Mouse (Mus musculus) neural tube, embryonic 13.5 days (tissue): Measurements from ENCODE around the gene Vmn1r235. TPM values are rescaled to one million over a fixed set of nuclear protein-coding genes. Genes with fewer than 3 reads are reported as not detected.
"Not testable (repeated sequence)": the region's sequence is repeated elsewhere in the genome, so short reads cannot be mapped to it uniquely, and the experiment has no call there.

Source experiments
- ATAC-seq: fragments of 200-750 bp; cut with Nextera tagmentation; 2 replicates; pipeline ENCODE4 v1.8.0; 2017; ENCODE audit warnings: low read depth, mild to moderate bottlenecking, moderate TSS enrichment, moderate library complexity
- H3K27ac ChIP-seq: fragments of 300-500 bp; sonication (generic); replicated peaks from 2 replicates; pipeline ENCODE4 v1.5.1; 2015; ENCODE audit warnings: moderate library complexity, mild to moderate bottlenecking, inconsistent platforms
- H3K27me3 ChIP-seq: fragments of 300-500 bp; sonication (generic); 2 replicates; pipeline ENCODE4 v1.6.1; 2015; ENCODE audit warnings: mild to moderate bottlenecking, inconsistent platforms
- H3K36me3 ChIP-seq: fragments of 300-500 bp; sonication (generic); 2 replicates; pipeline ENCODE4 v1.6.1; 2015; ENCODE audit warnings: mild to moderate bottlenecking, inconsistent platforms
- H3K4me1 ChIP-seq: fragments of 300-500 bp; sonication (generic); replicated peaks from 2 replicates; pipeline ENCODE4 v1.6.1; 2015; ENCODE audit warnings: inconsistent platforms
- H3K4me2 ChIP-seq: fragments of 300-500 bp; sonication (generic); 2 replicates; pipeline ENCODE4 v1.6.1; 2015; ENCODE audit warnings: inconsistent platforms, mild to moderate bottlenecking, moderate library complexity
- H3K4me3 ChIP-seq: fragments of 300-500 bp; sonication (generic); 2 replicates; pipeline ENCODE4 v1.5.1; 2015; ENCODE audit warnings: mild to moderate bottlenecking, inconsistent platforms
- H3K9ac ChIP-seq: fragments of 300-500 bp; sonication (generic); 2 replicates; pipeline ENCODE4 v1.6.1; 2015; ENCODE audit warnings: moderate library complexity, mild to moderate bottlenecking, inconsistent platforms
- H3K9me3 ChIP-seq: fragments of 300-500 bp; sonication (generic); 2 replicates; pipeline ENCODE4 v1.6.1; 2016; ENCODE audit warnings: inconsistent platforms
- WGBS: fragments of 180-500 bp; shearing (Covaris S2); methylation state at CpG from one replicate; pipeline ENCODE4 v1.1.7; 2015; 5-methylcytosine and 5-hydroxymethylcytosine counted together
- microRNA-seq: library from miRNA; unstranded; fragments of <30 nt; microRNA quantifications from one replicate; pipeline ENCODE4, GENCODE M21; 2016
- polyA plus RNA-seq: library from polyadenylated mRNA; unstranded; fragments of >200 nt; fragmentation: Nextera tagmentation; extraction: Ambion mirVana; gene quantifications from 2 replicates; pipeline ENCODE4 v1.2.1, GENCODE M21; 2015

The Vmn1r235 gene
- polyA plus RNA-seq = not detected in 2 replicates

GRCm38 (mm10) chr17:21256111-21256510, at the start of gene Vmn1r235:
Gene Vmn1r235 (plus strand): TSS chr17:21256411.
- no peak within 1 kb of the TSS for H3K9ac ChIP-seq
- no peak within 1 kb of the TSS for H3K27ac ChIP-seq
- no peak within 1 kb of the TSS for H3K4me2 ChIP-seq
- no peaks in the 10 kb centered on the region for H3K4me1 ChIP-seq
- no peaks in the 10 kb centered on the region; the same call in none of the 2 replicates for H3K9me3 ChIP-seq
- H3K27me3 ChIP-seq = no peaks in the 10 kb centered on the region
- no peak for ATAC-seq
- no peaks in the 10 kb centered on the region for H3K36me3 ChIP-seq
- no peak within 1 kb of the TSS for H3K4me3 ChIP-seq

GRCm38 (mm10) chr17:21211081-21211480, 45.1 kb upstream of the Vmn1r235 start:
- not testable (repeated sequence) for H3K4me2 ChIP-seq, H3K9ac ChIP-seq, H3K36me3 ChIP-seq, H3K27me3 ChIP-seq, ATAC-seq, H3K4me1 ChIP-seq, H3K4me3 ChIP-seq, H3K9me3 ChIP-seq, H3K27ac ChIP-seq
- 96% methylated on average over 1 of the region's 1 CpGs for WGBS

- Histone ChIP-seq H3K27me3 (no peaks in the 10 kb centered on the region), H3K4me3 (no peak within 1 kb of the TSS), H3K27ac (no peak within 1 kb of the TSS), H3K9ac (no peak within 1 kb of the TSS), H3K4me1 (no peaks in the 10 kb centered on the region), H3K9me3 (no peaks in the 10 kb centered on the region), H3K4me2 (no peak within 1 kb of the TSS), H3K36me3 (no peaks in the 10 kb centered on the region)
- WGBS = 81% methylated on average over 1 of the region's 1 CpGs
- no peak for ATAC-seq
Measured at GRCm38 (mm10) chr17:21225787-21226186, 30.4 kb upstream of the Vmn1r235 start, which contains the start of gene Vmn1r234. Gene Vmn1r234 (plus strand): TSS chr17:21226087.

GRCm38 (mm10) chr17:21231654-21232053, 24.6 kb upstream of the Vmn1r235 start:
- H3K4me1 ChIP-seq = no peaks in the 10 kb centered on the region
- H3K27me3 ChIP-seq = no peaks in the 10 kb centered on the region
- H3K4me3 ChIP-seq = no peak overlapping the region
- no peak overlapping the region for H3K4me2 ChIP-seq
- 0 out of 2 replicates have a peak, but pooled peaks cover 2% of the 10 kb centered on the region for H3K9me3 ChIP-seq
- no peak overlapping the region for H3K27ac ChIP-seq
- no peak overlapping the region for H3K9ac ChIP-seq
- no peaks in the 10 kb centered on the region for H3K36me3 ChIP-seq
- WGBS = 32% methylated on average over 9 of the region's 9 CpGs
- no peak for ATAC-seq

GRCm38 (mm10) chr17:21272103-21272502, 15.9 kb downstream of the Vmn1r235 start:
- Histone ChIP-seq H3K27me3 (no peaks in the 10 kb centered on the region), H3K9me3 (no peaks in the 10 kb centered on the region), H3K9ac (no peak overlapping the region), H3K36me3 (no peaks in the 10 kb centered on the region), H3K4me3 (no peak overlapping the region), H3K4me2 (no peak overlapping the region), H3K4me1 (no peaks in the 10 kb centered on the region), H3K27ac (no peak overlapping the region)
- no peak for ATAC-seq
- 12% methylated on average over 4 of the region's 4 CpGs for WGBS

GRCm38 (mm10) chr17:21282642-21283041, 26.4 kb downstream of the Vmn1r235 start, which contains the start of gene Vmn1r236:
Gene Vmn1r236 (plus strand): TSS chr17:21282942.
- no peak within 1 kb of the TSS for H3K27ac ChIP-seq
- H3K36me3 ChIP-seq = no peaks in the 10 kb centered on the region
- no peaks in the 10 kb centered on the region for H3K4me1 ChIP-seq
- 79% methylated on average over 3 of the region's 3 CpGs for WGBS
- no peak within 1 kb of the TSS for H3K4me2 ChIP-seq
- no peak within 1 kb of the TSS for H3K9ac ChIP-seq
- no peaks in the 10 kb centered on the region for H3K9me3 ChIP-seq
- H3K4me3 ChIP-seq = no peak within 1 kb of the TSS
- ATAC-seq = no peak
- H3K27me3 ChIP-seq = no peaks in the 10 kb centered on the region

GRCm38 (mm10) chr17:21284395-21284794, 28.2 kb downstream of the Vmn1r235 start:
- Histone ChIP-seq H3K9me3 (no peaks in the 10 kb centered on the region), H3K4me2 (no peak overlapping the region), H3K9ac (no peak overlapping the region), H3K36me3 (no peaks in the 10 kb centered on the region), H3K4me3 (no peak overlapping the region), H3K4me1 (no peaks in the 10 kb centered on the region), H3K27me3 (no peaks in the 10 kb centered on the region), H3K27ac (no peak overlapping the region)
- no peak for ATAC-seq

GRCm38 (mm10) chr17:21289695-21290094, 33.5 kb downstream of the Vmn1r235 start:
- Histone ChIP-seq H3K27me3 (no peaks in the 10 kb centered on the region), H3K27ac (no peak overlapping the region), H3K4me1 (no peaks in the 10 kb centered on the region), H3K4me2 (no peak overlapping the region), H3K4me3 (no peak overlapping the region), H3K9ac (no peak overlapping the region), H3K36me3 (no peaks in the 10 kb centered on the region), H3K9me3 (no peaks in the 10 kb centered on the region)
- no peak for ATAC-seq

GRCm38 (mm10) chr17:21311565-21311964, 55.4 kb downstream of the Vmn1r235 start, which contains the start of gene Vmn1r237:
Gene Vmn1r237 (plus strand): TSS chr17:21311865.
- no peaks in the 10 kb centered on the region for H3K27me3 ChIP-seq
- no peaks in the 10 kb centered on the region for H3K4me1 ChIP-seq
- no peak within 1 kb of the TSS for H3K4me2 ChIP-seq
- H3K9me3 ChIP-seq = no peaks in the 10 kb centered on the region; the same call in 1 of the 2 replicates
- no peak for ATAC-seq
- H3K9ac ChIP-seq = no peak within 1 kb of the TSS
- no peak within 1 kb of the TSS for H3K27ac ChIP-seq
- H3K36me3 ChIP-seq = no peaks in the 10 kb centered on the region
- H3K4me3 ChIP-seq = no peak within 1 kb of the TSS

Small RNA genes lying within 50 kb of the gene (microRNA-seq; reads per million reads assigned to microRNA genes)
- not detected for gene Gm26384

Other genes with a start within 250 kb of the Vmn1r235 start
- gene Zfp160, start 247.5 kb upstream of the Vmn1r235 start, polyA plus RNA-seq = 14.5 and 16.7 TPM in 2 replicates
- not detected in 2 replicates for gene Vmn1r234, start 30.3 kb upstream of the Vmn1r235 start, polyA plus RNA-seq
- gene Vmn1r236, start 26.5 kb downstream of the Vmn1r235 start, polyA plus RNA-seq = not detected in 2 replicates
- gene Vmn1r237, start 55.5 kb downstream of the Vmn1r235 start, polyA plus RNA-seq = not detected in 2 replicates
- 4.3 and 5.6 TPM in 2 replicates for gene Zfp677, start 127.3 kb downstream of the Vmn1r235 start, polyA plus RNA-seq
- 5.0 and 5.6 TPM in 2 replicates for gene Zfp54, start 166.8 kb downstream of the Vmn1r235 start, polyA plus RNA-seq
- gene Zfp51, start 194.0 kb downstream of the Vmn1r235 start, polyA plus RNA-seq = 15.2 and 16.5 TPM in 2 replicates
- 9.4 and 10.1 TPM in 2 replicates for gene Zfp53, start 232.6 kb downstream of the Vmn1r235 start, polyA plus RNA-seq